Mouse (Mus musculus) midbrain, embryonic 11.5 days (tissue): ENCODE measurements at regions not wholly inside any gene's neighbourhood (a gene's known extent, or its start where the extent isn't known, plus 50 kb on each side); places are given as distances from the start of the nearest gene placed in this dataset.

ENCODE experiments used
- ATAC-seq: fragments of 200-750 bp; cut with Nextera tagmentation; 2 replicates; pipeline ENCODE4 v1.8.0; 2017; ENCODE audit warnings: moderate TSS enrichment, moderate library complexity; ENCODE audit not compliant: low FRiP score
- DNase-seq: peaks from one replicate; pipeline ENCODE4 v3.0.0; 2015; ENCODE audit warnings: low spot score; ENCODE audit errors: missing footprints
- H3K27ac ChIP-seq: fragments of 300-500 bp; sonication (generic); 2 replicates; pipeline ENCODE4 v1.5.1; 2014; ENCODE audit warnings: low read depth, low read length
- H3K27me3 ChIP-seq: fragments of 300-500 bp; sonication (generic); 2 replicates; pipeline ENCODE4 v1.6.1; 2014; ENCODE audit warnings: mild to moderate bottlenecking, low read length, moderate library complexity, mixed read lengths; ENCODE audit not compliant: control insufficient read depth, insufficient read depth
- H3K36me3 ChIP-seq: fragments of 300-500 bp; sonication (generic); 2 replicates; pipeline ENCODE4 v1.6.1; 2014; ENCODE audit warnings: mild to moderate bottlenecking, low read length, moderate library complexity, mixed read lengths; ENCODE audit not compliant: control insufficient read depth, insufficient read depth
- H3K4me1 ChIP-seq: fragments of 300-500 bp; sonication (generic); 2 replicates; pipeline ENCODE4 v1.6.1; 2014; ENCODE audit warnings: low read length; ENCODE audit not compliant: control insufficient read depth, insufficient read depth
- H3K4me2 ChIP-seq: fragments of 300-500 bp; sonication (generic); 2 replicates; pipeline ENCODE4 v1.6.1; 2014; ENCODE audit warnings: mild to moderate bottlenecking, moderate library complexity
- H3K4me3 ChIP-seq: fragments of 300-500 bp; sonication (generic); 2 replicates; pipeline ENCODE4 v1.5.1; 2014; ENCODE audit warnings: low read depth, low read length
- H3K9ac ChIP-seq: fragments of 300-500 bp; sonication (generic); 2 replicates; pipeline ENCODE4 v1.6.1; 2014; ENCODE audit warnings: low read length
- H3K9me3 ChIP-seq: fragments of 300-500 bp; sonication (generic); 2 replicates; pipeline ENCODE4 v1.6.1; 2016; ENCODE audit warnings: low read length; ENCODE audit not compliant: control insufficient read depth
- WGBS: fragments of 180-500 bp; shearing (Covaris S2); extraction: QIAGEN DNeasy Blood & Tissue Kit; methylation state at CpG from one replicate; pipeline ENCODE4 v1.1.7; 2014; 5-methylcytosine and 5-hydroxymethylcytosine counted together

- no peak for ATAC-seq
- Histone ChIP-seq H3K36me3 (no peaks in the 10 kb centered on the region), H3K4me3 (no peak overlapping the region), H3K9ac (no peak overlapping the region), H3K4me1 (peaks cover 3% of the 10 kb centered on the region; the same call in 1 of the 2 replicates), H3K27ac (no peak overlapping the region), H3K4me2 (no peak overlapping the region), H3K27me3 (no peaks in the 10 kb centered on the region), H3K9me3 (no peaks in the 10 kb centered on the region)
- no peak for DNase-seq
- 86% methylated on average over 7 of the region's 7 CpGs for WGBS
Measured at GRCm38 (mm10) chr2:72779268-72780163, 200.7 kb downstream of the Sp3 start.

DNA sequence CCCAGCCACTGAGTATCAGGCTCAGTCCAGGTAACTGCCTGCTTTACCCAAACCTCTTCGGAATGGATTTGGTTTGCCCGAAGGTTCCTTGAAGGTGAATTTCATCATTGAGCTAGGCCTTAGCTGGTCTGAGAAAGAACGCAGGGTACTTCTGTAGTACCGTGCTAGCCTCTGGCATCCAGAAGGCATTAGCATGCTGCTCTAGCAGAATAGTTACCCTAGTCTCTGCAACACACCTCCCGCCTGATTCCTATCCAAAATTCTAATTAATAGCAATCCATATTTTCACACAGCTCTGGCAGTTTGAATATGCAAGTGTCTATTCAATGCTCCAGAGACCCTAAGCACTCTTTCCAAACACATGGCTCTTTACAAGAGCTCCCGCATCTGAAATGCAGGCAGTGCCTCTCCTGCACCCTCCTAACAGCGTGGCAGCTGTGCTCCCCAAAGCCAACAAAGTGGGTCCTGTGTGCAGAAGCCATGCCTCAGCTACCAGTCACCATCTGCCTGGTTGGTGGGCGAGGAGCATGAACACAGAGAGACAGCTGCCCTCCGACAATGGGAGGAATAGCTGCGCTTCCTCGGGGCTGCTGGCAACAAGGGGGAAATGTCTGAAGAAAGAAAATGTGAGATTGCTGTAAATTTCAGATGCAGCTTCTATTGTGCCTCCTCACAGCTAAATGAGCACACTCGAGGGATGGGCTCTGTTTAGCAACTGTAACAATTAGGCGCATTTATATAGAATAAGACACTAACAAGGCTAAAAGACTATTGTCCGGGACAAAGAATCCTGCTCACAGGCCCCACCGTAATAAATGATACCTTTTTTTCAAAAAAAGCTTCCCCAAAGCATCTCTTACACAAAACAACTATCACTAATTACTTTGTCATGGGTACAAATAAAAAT is 198.6 kb downstream of the Sp3 start:
- Histone ChIP-seq H3K4me2 (no peak overlapping the region), H3K36me3 (no peaks in the 10 kb centered on the region), H3K9me3 (no peaks in the 10 kb centered on the region), H3K27ac (no peak overlapping the region), H3K27me3 (no peaks in the 10 kb centered on the region), H3K4me1 (peaks cover 3% of the 10 kb centered on the region), H3K9ac (no peak overlapping the region), H3K4me3 (no peak overlapping the region)
- 77% methylated on average over 15 of the region's 15 CpGs for WGBS
- peak; percentile 54; the same call in 1 of the 2 replicates for ATAC-seq
- DNase-seq = no peak

- ATAC-seq (no peak), DNase-seq (no peak)
- Histone ChIP-seq H3K4me1 (peaks cover 3% of the 10 kb centered on the region), H3K36me3 (no peaks in the 10 kb centered on the region), H3K4me2 (no peak overlapping the region), H3K9ac (no peak overlapping the region), H3K9me3 (no peaks in the 10 kb centered on the region), H3K27me3 (no peaks in the 10 kb centered on the region), H3K27ac (no peak overlapping the region), H3K4me3 (no peak overlapping the region)
- 81% methylated on average over 7 of the region's 7 CpGs for whole genome bisulfite sequencing
Measured at GRCm38 (mm10) chr2:72782355-72782754, 197.9 kb downstream of the Sp3 start.

DNA sequence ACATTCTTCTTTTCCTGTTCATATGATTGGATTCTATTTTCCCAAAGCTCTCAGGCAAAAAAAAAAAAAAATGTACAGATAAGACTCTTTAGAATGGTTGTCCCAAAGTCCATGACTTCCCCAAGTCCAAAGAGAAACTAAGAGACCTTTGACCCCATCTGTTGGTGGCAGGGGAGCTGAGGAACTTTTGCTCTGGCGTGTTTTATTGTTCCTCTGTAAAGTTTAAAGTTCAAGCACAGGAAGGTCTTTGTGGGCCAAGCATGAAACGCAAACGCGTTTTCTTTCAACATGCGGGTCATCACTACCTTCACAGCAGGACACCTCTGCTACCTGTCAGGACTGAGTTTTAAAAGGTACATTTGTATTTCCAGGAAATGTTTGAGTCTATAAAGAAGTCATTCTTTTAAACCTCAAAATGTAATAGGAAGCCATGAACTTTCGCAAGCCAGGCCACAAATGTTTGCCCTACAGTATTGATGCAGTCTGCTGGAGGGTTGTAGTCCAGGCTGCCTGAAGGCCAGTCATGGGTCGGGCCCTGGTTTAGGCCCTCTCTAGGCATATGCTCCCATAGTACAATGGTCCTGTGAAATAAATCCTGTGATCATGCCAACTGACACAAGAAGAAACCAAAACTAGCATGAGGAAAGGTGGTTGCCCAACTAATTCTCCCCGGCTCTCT is 194.7 kb downstream of the Sp3 start:
- no peaks in the 10 kb centered on the region for H3K36me3 ChIP-seq
- no peak overlapping the region for H3K27ac ChIP-seq
- DNase-seq (no peak), ATAC-seq (no peak)
- no peaks in the 10 kb centered on the region for H3K27me3 ChIP-seq
- H3K4me1 ChIP-seq = no peaks in the 10 kb centered on the region; the same call in 1 of the 2 replicates
- H3K4me2 ChIP-seq = no peak overlapping the region
- H3K4me3 ChIP-seq = no peak overlapping the region
- 79% methylated on average over 8 of the region's 8 CpGs for WGBS
- H3K9ac ChIP-seq = no peak overlapping the region
- no peaks in the 10 kb centered on the region for H3K9me3 ChIP-seq

DNA sequence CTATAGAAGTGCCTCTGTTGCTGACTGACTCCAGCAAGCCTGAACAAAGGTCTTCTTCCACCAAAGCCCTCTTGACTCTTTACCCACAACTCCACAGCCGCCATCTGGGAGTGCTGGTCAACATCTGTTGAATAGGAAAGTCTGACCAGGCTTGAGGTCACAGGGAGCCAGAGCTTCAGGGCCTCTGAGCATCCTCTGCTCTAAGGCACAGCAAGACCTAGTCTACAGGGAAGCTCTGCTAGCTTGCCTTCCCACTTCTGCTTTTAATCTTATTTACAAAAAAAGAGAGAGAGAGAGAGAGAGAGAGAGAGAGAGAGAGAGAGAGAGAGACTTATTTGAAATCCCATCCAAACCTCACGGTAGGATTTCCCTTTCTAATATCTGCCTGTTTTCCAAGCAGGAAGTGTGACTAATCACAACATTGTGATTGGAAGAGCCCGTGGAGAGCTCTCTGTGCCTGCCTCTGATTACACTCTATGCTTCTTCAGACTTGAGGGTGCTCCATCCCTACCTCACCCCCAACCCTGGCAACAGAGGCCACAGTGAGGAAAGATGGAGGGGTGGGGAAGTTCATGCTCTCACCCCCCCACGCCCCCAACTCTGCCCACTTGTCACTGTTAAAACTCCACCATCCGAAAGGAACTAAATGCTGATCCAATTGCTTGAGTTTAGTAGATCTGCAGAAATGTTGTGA is 194.1 kb downstream of the Sp3 start:
- Histone ChIP-seq H3K9me3 (no peaks in the 10 kb centered on the region), H3K4me3 (no peak overlapping the region), H3K36me3 (no peaks in the 10 kb centered on the region), H3K27me3 (no peaks in the 10 kb centered on the region), H3K4me1 (no peaks in the 10 kb centered on the region; the same call in 1 of the 2 replicates), H3K27ac (no peak overlapping the region), H3K9ac (no peak overlapping the region), H3K4me2 (no peak overlapping the region)
- no peak for DNase-seq
- ATAC-seq = no peak
- 43% methylated on average over 5 of the region's 5 CpGs for WGBS

GRCm38 (mm10) chr2:72787616-72788015 is 192.6 kb downstream of the Sp3 start:
- 86% methylated on average over 3 of the region's 3 CpGs for WGBS

DNA sequence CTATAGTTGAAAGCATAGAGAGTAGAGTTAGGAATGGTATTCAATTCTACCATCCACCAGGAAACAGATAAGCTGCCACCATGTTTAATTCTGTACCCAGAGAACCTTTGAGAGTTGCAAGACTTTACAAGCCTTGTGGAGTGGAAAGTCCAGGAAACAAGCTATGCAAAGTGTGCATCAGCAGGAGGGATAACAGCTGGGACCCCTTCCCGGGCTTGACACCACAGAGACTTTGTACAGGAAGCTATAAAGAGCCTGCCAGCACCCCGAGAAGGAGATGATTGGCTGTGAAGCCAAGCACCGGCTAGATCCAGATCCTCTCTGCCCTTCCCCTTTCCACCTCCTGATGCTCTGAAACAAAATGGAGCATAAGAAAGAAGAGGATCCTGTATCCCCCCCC is 188.8 kb downstream of the Sp3 start:
- H3K9ac ChIP-seq = no peak overlapping the region
- DNase-seq (no peak), ATAC-seq (no peak)
- no peak overlapping the region for H3K27ac ChIP-seq
- no peak overlapping the region for H3K4me2 ChIP-seq
- H3K27me3 ChIP-seq = no peaks in the 10 kb centered on the region
- no peaks in the 10 kb centered on the region for H3K9me3 ChIP-seq
- no peak overlapping the region for H3K4me3 ChIP-seq
- no peaks in the 10 kb centered on the region for H3K4me1 ChIP-seq
- no peaks in the 10 kb centered on the region for H3K36me3 ChIP-seq
- WGBS = 69% methylated on average over 3 of the region's 3 CpGs

More at GRCm38 (mm10) chr2:72787616-72788015, 192.6 kb downstream of the Sp3 start:
- Histone ChIP-seq H3K9me3 (no peaks in the 10 kb centered on the region), H3K4me3 (no peak overlapping the region), H3K9ac (no peak overlapping the region), H3K27ac (no peak overlapping the region), H3K4me1 (no peaks in the 10 kb centered on the region; the same call in 1 of the 2 replicates), H3K36me3 (no peaks in the 10 kb centered on the region), H3K4me2 (no peak overlapping the region), H3K27me3 (no peaks in the 10 kb centered on the region)
- no peak for ATAC-seq
- no peak for DNase-seq

GRCm38 (mm10) chr2:72793424-72793823 is 186.8 kb downstream of the Sp3 start:
- Histone ChIP-seq H3K36me3 (no peaks in the 10 kb centered on the region), H3K4me1 (no peaks in the 10 kb centered on the region), H3K4me3 (no peak overlapping the region), H3K9ac (no peak overlapping the region), H3K9me3 (no peaks in the 10 kb centered on the region), H3K27me3 (no peaks in the 10 kb centered on the region), H3K4me2 (no peak overlapping the region), H3K27ac (no peak overlapping the region)
- ATAC-seq = no peak
- DNase-seq = no peak
- 84% methylated on average over 10 of the region's 10 CpGs for WGBS
